8 mouse cellular contexts compared by ENCODE assay signal in genomic region chr5:51552483-51553091, GRCm38 (mm10). TPM values are rescaled to one million over a fixed set of nuclear protein-coding genes. Genes with fewer than 3 reads are reported as not detected.
DNase-seq lines count a peak whose midpoint lies in the region; ATAC-seq lines count a peak whose summit lies in the region.

No protein-coding gene starts in this region.

- H3K27ac ChIP-seq in hindbrain, embryonic 13.5 days = peak overlapping the region; percentile 74

- H3K4me3 ChIP-seq in hindbrain, embryonic 13.5 days = peak overlapping the region; percentile 46

- H3K4me2 ChIP-seq in hindbrain, embryonic 13.5 days = peak overlapping the region; percentile 67

- no peaks in the 10 kb centered on the region for H3K9me3 ChIP-seq in hindbrain, embryonic 13.5 days

- WGBS in hindbrain, embryonic 13.5 days = under 1% methylated on average over 24 of the region's 24 CpGs

- H3K36me3 ChIP-seq in hindbrain, embryonic 13.5 days = no peaks in the 10 kb centered on the region

- H3K4me1 ChIP-seq in hindbrain, embryonic 13.5 days (replicated peaks) = peaks cover 24% of the 10 kb centered on the region

- peaks cover 3% of the 10 kb centered on the region; the same call in 1 of the 2 replicates for H3K27me3 ChIP-seq in hindbrain, embryonic 13.5 days

- peak overlapping the region; percentile 61 for H3K9ac ChIP-seq in hindbrain, embryonic 13.5 days

- DNase-seq in cerebellum, postnatal 14 days = peak; percentile 40 to 43
- DNase-seq in gastrocnemius, adult 18-20 months (ENCODE audit: low spot score) = peak; percentile 64
- DNase-seq in layer of hippocampus, postnatal 10 days (ENCODE audit: low spot score in 2 of 2) = peak; percentile 30 to 48
- DNase-seq in lung, postnatal 25 days (ENCODE audit: low spot score) = peak; percentile 83
- DNase-seq in ovary, postnatal 14 days (ENCODE audit: low spot score) = peak; percentile 44
- DNase-seq in thymus, postnatal 4 days = peak; percentile 24

- peak; percentile 58 for ATAC-seq in activated CD4-positive, CD25-positive, alpha-beta regulatory T cell, adult 4 months
- peak; percentile 73 for ATAC-seq in hindbrain, embryonic 13.5 days (ENCODE audit: low FRiP score)

RNA-seq across cellular contexts. Expression of gene Ppargc1a, which starts 14.9 kb away (rescaled TPM):
- polyA plus RNA-seq in activated CD4-positive, CD25-positive, alpha-beta regulatory T cell, adult 4 months (2017; shearing (Covaris generic)) = not detected
- 10 to 100 TPM; 31.5 to 53.2 TPM for total RNA-seq in gastrocnemius, adult 18-20 months (2021)
- 8.9 and 9.9 TPM in 2 replicates for polyA plus RNA-seq in hindbrain, embryonic 13.5 days (2015; fragmentation: Nextera tagmentation; extraction: Ambion mirVana)
- 10 to 100 TPM; 41.0 to 49.1 TPM for total RNA-seq in layer of hippocampus, postnatal 10 days (2021)

Comparison
In these comparisons a context has a peak if more than half of its experiments do, and no peak if none do; other contexts are left out.
1. Peak in every context shown above with its lines: DNase-seq, ATAC-seq, H3K4me3 ChIP-seq and H3K27ac ChIP-seq.
2. DNase-seq: peak in every context shown above with its lines; median percentile 83 in lung, postnatal 25 days; 64 in gastrocnemius, adult 18-20 months; 44 in ovary, postnatal 14 days; 42 in cerebellum, postnatal 14 days; 39 in layer of hippocampus, postnatal 10 days; 24 in thymus, postnatal 4 days.